Mouse (Mus musculus): ENCODE data around the gene Nup54. TPM values are rescaled to one million over a fixed set of nuclear protein-coding genes. Genes with fewer than 3 reads are reported as not detected.

The Nup54 gene
- 49.7 and 63.3 TPM in 2 replicates for total RNA-seq (2015)
- total RNA-seq (2017): 56.8 and 73.3 TPM in 2 replicates

- peak; percentile 97 for ATAC-seq (ENCODE audit: poor library complexity, severe bottlenecking)
Observed at GRCm38 (mm10) chr5:92435025-92435584, at the start of gene Nup54. Gene Nup54, minus strand, starts transcription at chr5:92435219.

- no peak for ATAC-seq (ENCODE audit: poor library complexity, severe bottlenecking)
Observed at GRCm38 (mm10) chr5:92472863-92473262, 37.8 kb upstream of the Nup54 start.

- no peak for ATAC-seq (ENCODE audit: poor library complexity, severe bottlenecking)
Observed at GRCm38 (mm10) chr5:92471531-92471930, 36.5 kb upstream of the Nup54 start.

GRCm38 (mm10) chr5:92469201-92470130 lies 34.4 kb upstream of the Nup54 start:
- ATAC-seq (ENCODE audit: poor library complexity, severe bottlenecking): no peak

- no peak for ATAC-seq (ENCODE audit: poor library complexity, severe bottlenecking)
Observed at GRCm38 (mm10) chr5:92468234-92468633, 33.2 kb upstream of the Nup54 start.

GRCm38 (mm10) chr5:92467102-92467766 lies 32.2 kb upstream of the Nup54 start:
- peak; percentile 59 for ATAC-seq (ENCODE audit: poor library complexity, severe bottlenecking)

- ATAC-seq (ENCODE audit: poor library complexity, severe bottlenecking): no peak
Observed at GRCm38 (mm10) chr5:92465511-92465910, 30.5 kb upstream of the Nup54 start.

GRCm38 (mm10) chr5:92461321-92461720 lies 26.3 kb upstream of the Nup54 start:
- ATAC-seq (ENCODE audit: poor library complexity, severe bottlenecking): peak; percentile 74

GRCm38 (mm10) chr5:92458726-92459125 lies 23.7 kb upstream of the Nup54 start:
- ATAC-seq (ENCODE audit: poor library complexity, severe bottlenecking): no peak

GRCm38 (mm10) chr5:92457410-92457809 lies 22.4 kb upstream of the Nup54 start:
- no peak for ATAC-seq (ENCODE audit: poor library complexity, severe bottlenecking)

- no peak for ATAC-seq (ENCODE audit: poor library complexity, severe bottlenecking)
Observed at GRCm38 (mm10) chr5:92452876-92453275, 17.9 kb upstream of the Nup54 start.

- ATAC-seq (ENCODE audit: poor library complexity, severe bottlenecking): no peak
Observed at GRCm38 (mm10) chr5:92446736-92447135, 11.7 kb upstream of the Nup54 start.

- no peak for ATAC-seq (ENCODE audit: poor library complexity, severe bottlenecking)
Observed at GRCm38 (mm10) chr5:92445016-92445415, 10.0 kb upstream of the Nup54 start.

GRCm38 (mm10) chr5:92442914-92443313 lies 7.9 kb upstream of the Nup54 start:
- no peak for ATAC-seq (ENCODE audit: poor library complexity, severe bottlenecking)

GRCm38 (mm10) chr5:92441494-92441893 lies 6.5 kb upstream of the Nup54 start:
- peak; percentile 97 for ATAC-seq (ENCODE audit: poor library complexity, severe bottlenecking)

GRCm38 (mm10) chr5:92438540-92438939 lies 3.5 kb upstream of the Nup54 start:
- no peak for ATAC-seq (ENCODE audit: poor library complexity, severe bottlenecking)

GRCm38 (mm10) chr5:92434571-92434985 lies 441 bp downstream of the Nup54 start:
- peak; percentile 33 for ATAC-seq (ENCODE audit: poor library complexity, severe bottlenecking)

- ATAC-seq (ENCODE audit: poor library complexity, severe bottlenecking): no peak
Observed at GRCm38 (mm10) chr5:92434070-92434469, 949 bp downstream of the Nup54 start.

- no peak for ATAC-seq (ENCODE audit: poor library complexity, severe bottlenecking)
Observed at GRCm38 (mm10) chr5:92431611-92432010, 3.4 kb downstream of the Nup54 start.

GRCm38 (mm10) chr5:92430723-92431122 lies 4.3 kb downstream of the Nup54 start:
- ATAC-seq (ENCODE audit: poor library complexity, severe bottlenecking): no peak

- ATAC-seq (ENCODE audit: poor library complexity, severe bottlenecking): no peak
Observed at GRCm38 (mm10) chr5:92424126-92424525, 10.9 kb downstream of the Nup54 start.

GRCm38 (mm10) chr5:92413982-92414375 lies 21.0 kb downstream of the Nup54 start:
- no peak for ATAC-seq (ENCODE audit: poor library complexity, severe bottlenecking)

Data from megakaryocyte, adult 5-6 weeks (primary cell).